Mouse (Mus musculus): ENCODE results near the gene Kcna4.
A peak's percentile ranks its signal among the peaks of the same experiment; 100 is the strongest.

Kcna4 gene

DNA sequence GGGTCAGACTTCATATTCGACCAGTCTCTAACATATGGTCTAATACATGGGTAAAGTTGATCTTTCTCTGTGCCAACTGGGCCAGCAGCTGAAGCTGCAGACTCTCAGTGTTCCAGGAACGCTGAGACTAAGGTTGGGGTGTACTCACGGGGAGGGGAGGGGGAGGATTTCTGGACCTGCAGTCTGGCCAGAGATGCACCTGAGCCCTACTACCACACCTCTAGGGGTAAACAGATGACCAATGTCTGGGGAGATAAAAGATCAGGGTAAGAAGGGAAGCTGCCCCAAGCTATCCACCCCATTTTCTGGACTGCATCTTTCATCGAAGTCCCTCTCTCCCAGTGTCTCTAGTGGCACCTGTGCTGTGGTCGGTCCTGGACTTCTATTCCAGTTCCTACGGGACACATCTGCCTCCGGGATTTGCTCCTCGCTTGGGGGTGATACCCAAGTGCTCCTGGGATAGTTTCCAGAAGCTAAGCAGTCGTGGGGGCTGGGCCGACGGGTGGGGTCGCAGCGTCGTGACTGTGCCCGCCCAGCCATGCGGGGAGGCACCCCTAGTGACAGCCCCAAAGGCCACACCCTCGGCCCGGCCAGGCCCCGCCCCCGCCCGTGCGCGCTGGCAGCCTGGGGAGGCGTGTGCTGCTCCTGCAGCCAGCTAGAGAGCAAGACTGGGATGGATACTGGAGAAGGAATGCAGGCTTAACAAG lies at the start of gene Kcna4:
Gene Kcna4, plus strand, starts transcription at position 650 of the 707 bp plus-strand sequence.
- DNase-seq (ENCODE audit: low spot score in 2 of 2), result peak in 1 of 2 experiments; percentile 11

DNA sequence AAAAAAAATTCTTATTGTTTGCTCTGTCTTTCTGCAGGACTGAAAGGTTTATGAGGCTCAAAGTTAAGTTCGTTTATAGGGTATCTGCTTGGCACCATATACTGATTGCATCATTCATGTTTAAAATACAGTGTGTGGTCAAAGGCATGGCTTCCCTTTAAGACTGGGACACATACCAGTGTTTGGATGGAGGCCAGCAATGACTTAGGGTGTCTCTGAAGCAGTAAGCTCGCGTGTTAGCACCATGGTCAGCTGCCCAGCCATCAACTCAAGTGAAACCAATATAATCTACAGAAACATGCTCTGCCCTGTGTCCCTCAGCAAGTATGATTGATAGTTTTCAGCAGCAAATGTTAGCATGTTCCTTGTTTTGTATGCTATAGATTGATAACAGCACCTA lies 32.3 kb upstream of the Kcna4 start:
- DNase-seq (ENCODE audit: low spot score in 2 of 2), result no peak

DNA sequence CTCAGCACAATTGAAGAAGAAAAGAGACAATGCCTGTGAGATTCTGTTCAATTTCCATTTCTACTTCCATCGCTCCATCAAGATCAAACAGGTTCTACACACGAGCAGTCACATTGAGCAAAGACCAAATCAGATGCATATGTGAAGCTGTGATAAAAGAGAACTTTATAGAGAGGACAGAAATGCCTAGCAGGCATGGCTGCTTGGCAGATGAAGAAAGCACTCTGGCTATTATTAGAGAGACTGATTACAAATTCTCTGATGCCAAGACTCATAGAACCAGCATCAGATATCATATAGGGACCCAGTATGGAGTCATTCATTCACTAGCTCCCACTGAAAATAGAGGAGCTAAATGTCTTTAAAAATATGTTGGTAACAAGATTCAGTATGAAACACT lies 24.2 kb upstream of the Kcna4 start:
- DNase-seq (ENCODE audit: low spot score in 2 of 2), result no peak

DNA sequence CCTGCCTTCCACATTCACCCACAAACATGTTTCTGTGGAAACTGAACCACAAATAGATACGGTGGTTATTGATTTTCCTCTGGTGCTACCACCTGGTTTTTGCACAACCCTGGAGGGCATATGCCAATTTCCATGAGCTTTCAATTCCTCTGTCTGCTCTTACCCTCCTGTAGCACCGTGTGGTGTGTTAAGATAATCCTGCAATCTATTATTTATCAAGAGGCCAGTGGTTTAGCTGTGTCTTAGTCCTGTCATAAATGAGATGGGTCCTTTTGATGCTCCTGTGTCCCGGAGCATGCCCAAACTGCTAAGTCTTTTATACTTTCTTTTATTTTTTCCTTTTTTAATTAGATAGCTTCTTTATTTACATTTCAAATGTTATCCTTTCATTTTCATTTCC lies 20.4 kb upstream of the Kcna4 start:
- DNase-seq (ENCODE audit: low spot score in 2 of 2), result no peak

DNA sequence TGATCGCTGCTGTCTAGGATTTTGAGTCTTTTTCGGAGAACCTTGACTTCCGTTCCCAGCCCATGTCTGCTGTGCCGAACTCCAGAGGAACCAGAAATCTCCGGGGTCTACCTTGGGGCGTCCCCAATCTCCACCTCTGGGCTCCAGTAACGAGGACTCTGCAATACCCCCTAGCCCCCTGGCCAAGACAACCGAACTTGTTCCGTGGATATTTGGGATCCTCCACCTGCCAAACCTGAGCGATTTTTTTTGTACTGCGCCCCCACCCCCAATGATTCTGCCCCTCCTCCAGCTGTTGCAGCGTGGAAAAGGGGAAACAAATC lies 219 bp downstream of the Kcna4 start:
- no peak for DNase-seq (ENCODE audit: low spot score in 2 of 2)

DNA sequence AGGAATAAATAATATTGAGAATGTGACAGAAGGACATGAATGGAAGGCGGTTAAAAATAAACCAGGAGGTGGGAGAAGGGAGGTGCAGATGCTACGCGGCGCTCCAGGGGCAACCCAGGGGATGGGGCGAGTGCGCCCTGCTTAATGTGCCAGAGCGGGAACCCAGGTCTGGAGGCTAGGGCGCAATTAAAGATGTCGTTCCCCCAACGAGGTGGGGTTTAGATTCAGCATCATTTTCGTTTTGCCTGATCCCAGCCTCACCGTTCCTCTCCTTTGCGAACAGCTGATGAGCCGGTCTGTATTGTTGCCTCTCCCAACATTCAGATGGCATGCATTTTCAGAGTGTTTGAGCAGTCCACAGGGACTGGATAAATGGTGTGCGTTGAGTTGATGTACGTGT lies 703 bp downstream of the Kcna4 start:
- DNase-seq (ENCODE audit: low spot score in 2 of 2), result no peak

DNA sequence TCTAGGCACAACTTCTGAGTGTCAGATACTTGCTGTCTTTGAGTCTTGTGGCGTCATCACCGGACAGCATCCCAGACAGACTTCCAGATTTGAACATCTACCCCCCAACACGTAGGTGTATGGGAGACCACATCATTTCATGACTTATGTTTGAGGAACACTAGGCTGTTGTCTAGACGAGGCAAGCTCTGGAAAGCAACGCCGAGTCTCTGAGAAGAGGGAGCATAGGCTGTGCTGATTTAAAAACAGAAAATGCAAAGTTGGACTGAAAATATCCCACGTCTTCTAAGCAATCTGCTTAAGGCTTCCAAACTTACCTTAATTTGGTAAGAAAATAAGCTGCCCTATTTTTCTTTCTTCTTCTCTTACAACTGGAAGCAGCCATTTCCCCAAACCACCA lies 4.1 kb downstream of the Kcna4 start:
- DNase-seq (ENCODE audit: low spot score in 2 of 2), result no peak

DNA sequence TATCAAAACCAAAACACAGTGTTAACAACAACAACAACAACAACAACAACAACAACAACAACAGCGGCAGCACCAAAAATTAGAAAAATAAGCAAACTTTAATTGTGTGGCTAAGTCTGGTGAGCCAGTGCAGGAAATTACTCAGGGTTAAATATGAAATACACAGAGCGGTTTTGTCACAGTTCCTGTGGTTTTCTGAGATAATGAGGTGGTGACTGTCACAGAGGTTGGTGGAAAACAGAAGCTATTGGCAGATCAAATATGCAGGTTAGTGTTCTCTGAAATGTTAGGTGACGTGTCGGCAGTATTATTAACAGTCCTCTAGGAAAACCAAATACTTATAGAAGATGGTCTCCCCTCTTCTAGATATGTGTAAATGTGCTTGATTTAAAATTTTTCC lies 11.4 kb downstream of the Kcna4 start:
- DNase-seq (ENCODE audit: low spot score in 2 of 2), result no peak

DNA sequence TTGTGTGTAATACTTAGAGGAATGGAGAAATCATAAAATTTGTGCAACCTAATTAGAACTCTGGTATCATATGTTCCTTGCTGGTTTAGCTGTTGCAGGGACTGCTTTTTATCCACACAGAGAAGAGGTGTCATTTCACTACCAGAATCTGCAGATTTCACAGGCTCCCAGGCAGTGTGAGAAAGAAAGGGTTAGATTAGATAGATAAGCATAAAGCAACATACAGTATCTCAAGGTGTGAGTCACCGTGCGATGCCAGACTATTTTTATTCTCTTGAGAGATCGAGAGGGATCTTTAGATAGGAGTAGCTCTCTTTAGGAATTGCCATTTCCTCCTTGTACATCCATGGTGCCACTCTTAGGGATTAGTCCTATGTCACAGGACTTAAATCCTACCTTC lies 14.3 kb downstream of the Kcna4 start:
- no peak for DNase-seq (ENCODE audit: low spot score in 2 of 2)

DNA sequence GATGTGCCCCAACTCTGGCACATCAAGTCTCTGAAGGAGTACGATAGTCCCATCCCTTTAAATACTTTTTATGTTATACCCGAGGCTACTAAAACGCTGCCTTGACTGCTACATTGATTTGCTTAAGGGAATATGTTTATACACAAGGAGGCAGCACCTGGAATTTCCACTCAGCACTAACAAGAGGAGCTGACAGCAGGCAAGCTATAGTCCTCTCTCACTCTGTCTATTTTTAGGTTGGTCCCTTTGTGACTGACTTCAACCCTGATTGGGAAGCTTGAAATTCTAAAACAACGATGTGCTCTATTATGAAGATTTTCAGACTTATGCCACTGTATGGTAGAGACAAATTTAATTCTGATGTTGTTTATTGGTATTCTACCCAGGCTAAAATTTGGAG lies 15.6 kb downstream of the Kcna4 start:
- no peak for DNase-seq (ENCODE audit: low spot score in 2 of 2)

DNA sequence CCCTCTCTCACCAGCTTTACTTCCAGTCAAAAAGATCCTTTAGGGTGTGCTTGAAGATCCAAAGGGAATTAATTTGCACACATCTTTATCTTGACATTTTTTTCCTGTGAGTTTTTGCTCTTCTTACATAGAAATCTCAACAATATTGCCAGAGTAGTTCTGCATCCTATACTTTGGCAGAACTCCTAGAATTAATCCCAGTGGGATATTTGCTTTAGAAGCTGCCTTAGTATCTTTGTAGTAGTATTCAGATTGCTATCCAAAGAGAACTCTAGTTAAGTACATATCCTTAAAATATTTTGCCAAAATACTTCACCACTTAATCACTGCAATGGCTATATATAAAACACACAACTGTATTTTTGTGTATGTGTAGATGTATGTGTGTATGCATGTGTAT lies 28.2 kb downstream of the Kcna4 start:
- no peak for DNase-seq (ENCODE audit: low spot score in 2 of 2)

DNA sequence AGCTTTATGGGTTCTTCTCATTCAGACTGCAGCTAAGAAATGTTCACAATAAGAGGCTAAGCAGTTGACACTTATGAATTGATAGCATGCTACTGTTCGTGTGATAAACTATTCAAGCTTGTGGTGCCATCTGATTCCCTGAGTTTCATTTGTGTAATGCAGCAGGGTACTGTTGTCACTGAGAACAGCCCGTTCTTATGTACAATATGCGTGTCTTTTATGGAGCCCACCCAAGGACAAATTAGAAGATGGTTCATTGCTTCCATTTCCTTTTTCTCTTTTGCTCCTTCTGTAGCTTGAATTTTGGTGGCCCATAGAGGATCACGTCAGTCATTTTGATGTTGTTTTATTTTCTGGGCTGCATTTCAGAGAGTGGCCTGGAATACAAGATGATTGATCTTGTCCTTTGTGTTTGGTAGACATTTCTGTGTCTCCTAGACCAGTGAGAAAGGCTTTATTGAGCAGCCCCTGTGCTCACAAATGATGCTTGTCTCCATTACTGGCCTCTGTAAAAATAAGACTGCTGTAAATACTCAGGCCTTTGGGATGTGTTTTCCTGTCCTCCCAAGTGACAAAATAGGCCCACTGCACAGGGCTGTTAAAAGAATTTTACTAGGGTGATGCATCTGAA lies 31.3 kb downstream of the Kcna4 start:
- no peak for DNase-seq (ENCODE audit: low spot score in 2 of 2)

DNA sequence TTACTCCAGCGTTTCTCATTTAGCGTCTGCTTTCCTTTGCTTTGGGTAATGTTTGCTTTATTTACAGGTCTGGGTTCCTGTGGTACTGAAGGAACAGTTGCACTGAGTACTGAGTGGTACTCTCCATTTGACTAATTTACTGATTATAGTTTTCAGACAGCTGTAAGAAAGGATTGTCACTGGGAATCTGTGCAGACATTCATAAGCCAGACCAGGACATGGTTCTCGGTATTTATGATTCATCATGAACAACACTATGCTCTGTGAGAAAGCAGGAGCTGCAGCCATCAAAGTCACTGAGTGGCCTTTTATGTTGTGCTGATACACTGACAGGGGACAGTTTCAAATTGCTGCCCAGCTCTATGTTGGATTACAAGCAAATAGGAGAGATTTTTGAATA lies 33.7 kb downstream of the Kcna4 start:
- no peak for DNase-seq (ENCODE audit: low spot score in 2 of 2)

DNA sequence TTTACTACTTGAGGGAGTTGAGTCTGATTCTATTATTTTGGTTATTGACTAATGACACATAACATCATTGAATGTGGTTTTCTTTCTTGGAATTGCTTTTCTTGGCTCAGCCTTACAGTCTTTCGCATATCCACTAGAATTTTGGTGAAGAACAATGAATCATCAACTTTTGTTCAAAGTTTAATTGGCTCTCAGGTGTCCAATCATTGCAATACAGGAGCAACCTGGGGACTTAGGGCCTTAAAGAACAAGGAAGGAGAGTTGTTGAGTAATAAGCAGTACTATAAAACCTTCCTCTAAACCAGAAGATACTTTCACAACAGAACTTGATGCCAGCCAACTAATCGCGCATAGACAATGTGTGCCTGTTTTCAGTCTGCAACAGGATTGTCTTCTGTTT lies 36.8 kb downstream of the Kcna4 start:
- DNase-seq (ENCODE audit: low spot score in 2 of 2), result no peak

DNA sequence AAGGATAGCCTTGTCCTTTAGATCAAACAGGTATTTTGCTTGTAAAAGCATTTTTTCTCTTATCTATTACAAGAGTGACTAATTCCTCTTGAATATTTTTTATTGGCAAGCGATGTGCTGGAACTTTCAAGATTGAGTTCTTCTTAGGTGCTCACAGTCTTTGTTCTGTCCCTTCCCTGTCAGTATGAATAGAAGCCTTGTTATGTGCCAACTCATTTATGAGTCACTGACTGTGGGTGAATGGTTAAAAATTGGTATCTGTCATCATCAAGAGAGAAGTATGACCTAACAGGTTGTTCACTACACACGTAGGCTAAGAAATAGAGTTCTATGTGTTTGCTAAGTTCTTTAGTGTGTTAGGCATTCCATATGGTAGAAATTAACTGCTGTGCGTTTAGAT lies 50.9 kb downstream of the Kcna4 start:
- DNase-seq (ENCODE audit: low spot score in 2 of 2), result no peak

DNA sequence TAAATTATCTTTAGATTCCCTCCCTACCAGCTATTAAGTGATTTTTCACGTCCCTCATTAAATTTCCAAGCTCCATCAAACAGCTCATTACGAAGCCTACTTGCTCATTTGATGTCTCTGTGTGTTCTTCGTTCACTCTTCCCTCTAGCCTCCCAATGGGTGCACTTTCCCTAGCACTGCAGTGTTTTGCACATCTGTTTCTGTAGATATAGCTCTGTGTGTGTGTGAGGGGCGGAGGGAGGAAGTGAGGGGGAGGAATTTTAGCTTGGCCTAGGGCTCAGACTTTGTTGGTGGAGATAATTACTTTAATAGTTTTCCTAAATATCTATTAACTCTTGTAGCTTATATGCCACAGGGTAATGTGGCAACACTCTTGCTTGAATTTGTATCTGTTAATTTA lies 54.4 kb downstream of the Kcna4 start:
- no peak for DNase-seq (ENCODE audit: low spot score in 2 of 2)

DNA sequence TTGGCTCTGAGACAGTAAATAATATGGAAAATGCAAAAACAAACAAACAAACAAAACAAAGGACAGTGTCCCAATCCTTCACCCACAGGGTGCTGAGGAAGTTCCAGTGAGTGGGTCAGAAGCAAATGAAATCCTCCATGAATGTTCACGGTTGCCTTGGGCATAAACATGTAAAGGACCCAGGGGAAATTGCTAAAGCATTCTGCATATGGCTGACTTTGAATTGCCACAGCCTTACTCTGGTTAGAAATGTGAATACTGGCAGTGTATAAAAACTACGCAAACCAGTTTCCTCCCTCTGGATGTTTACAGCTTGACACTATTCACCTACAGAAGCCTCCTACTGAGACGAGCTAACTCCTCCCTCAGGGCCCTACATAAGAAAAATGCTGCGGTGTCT lies 54.9 kb downstream of the Kcna4 start:
- no peak for DNase-seq (ENCODE audit: low spot score in 2 of 2)

Measured in urinary bladder, adult 18-20 months (tissue).